ENCODE assay signal across 8 mouse cellular contexts in the genomic region with DNA sequence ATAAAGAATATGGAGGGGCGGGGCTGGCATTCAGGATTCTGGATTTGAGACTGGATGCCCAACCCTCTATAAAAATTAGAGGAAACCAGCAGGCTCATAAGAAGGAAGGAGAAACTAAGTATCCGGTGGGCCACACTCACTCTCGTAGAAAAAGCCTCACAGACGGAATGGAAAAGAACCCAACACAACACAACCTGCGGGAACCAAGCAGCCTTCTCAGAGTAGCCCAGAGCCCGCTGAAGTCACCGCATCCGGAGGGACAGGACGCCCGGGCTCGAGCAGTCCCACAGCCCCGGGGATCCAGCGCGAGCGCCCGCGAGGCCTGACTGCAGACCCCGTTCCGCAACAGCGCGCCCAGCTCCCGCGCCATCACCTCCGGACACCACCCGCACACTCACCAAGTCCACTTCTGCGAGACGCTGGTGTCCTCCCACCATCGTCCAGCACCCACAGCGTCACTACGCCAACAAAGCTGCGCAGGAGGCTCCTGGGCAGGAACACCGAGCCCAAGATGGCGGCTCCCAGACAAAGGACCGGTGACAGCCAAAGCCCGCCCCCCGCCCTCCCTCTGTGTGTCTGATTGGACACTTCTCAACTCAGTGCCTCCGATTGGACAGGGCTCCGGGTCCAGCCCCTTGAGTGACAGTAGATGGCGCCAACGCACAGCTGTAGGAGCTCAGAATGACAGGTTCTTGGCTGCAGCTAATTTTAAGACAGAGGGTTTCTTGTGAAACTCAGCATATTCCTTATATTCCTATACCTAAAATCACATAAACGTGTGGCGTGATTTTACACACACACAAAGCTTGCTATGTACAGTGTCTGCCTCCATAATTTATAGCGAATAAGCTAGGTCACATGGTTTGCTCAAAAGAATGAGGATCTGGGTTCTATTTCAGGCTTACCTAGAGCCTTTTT. TPM values are rescaled to one million over a fixed set of nuclear protein-coding genes. Genes with fewer than 3 reads are reported as not detected.
DNase-seq lines count a peak whose midpoint lies in the region; ATAC-seq lines count a peak whose summit lies in the region.

Gene Zfp68 (minus strand): TSS at position 551 of the 918 bp plus-strand sequence.

- peak within 1 kb of the TSS; percentile 67 for H3K4me3 ChIP-seq in hindbrain, embryonic 16.5 days (ENCODE audit: low read length)
- H3K4me3 ChIP-seq in macrophage (ENCODE audit: inconsistent target) = peak within 1 kb of the TSS; percentile 59

- DNase-seq in WW6 (ENCODE audit: low read depth, low spot score) = peak; percentile 89
- DNase-seq in cerebellum, postnatal 4 days (ENCODE audit: low spot score in 2 of 2) = peak; percentile 77 to 93
- DNase-seq in gastrocnemius, adult 18-20 months (ENCODE audit: low spot score) = peak; percentile 94
- peak; percentile 89 to 93 for DNase-seq in left cerebral cortex, adult 18-20 months (ENCODE audit: low spot score in 2 of 2)
- peak; percentile 96 for DNase-seq in right cerebral cortex, adult 18-20 months
- DNase-seq in urinary bladder, postnatal 10 days (ENCODE audit: low spot score) = peak; percentile 75

- peaks cover 14% of the 10 kb centered on the region for H3K9me3 ChIP-seq in hindbrain, embryonic 16.5 days (ENCODE audit: control insufficient read depth, low read length)

- peak within 1 kb of the TSS; percentile 60 for H3K4me2 ChIP-seq in hindbrain, embryonic 16.5 days (ENCODE audit: low read length)

- H3K9ac ChIP-seq in hindbrain, embryonic 16.5 days (ENCODE audit: low read depth, low read length) = peak within 1 kb of the TSS; percentile 95

- H3K27ac ChIP-seq in hindbrain, embryonic 16.5 days (ENCODE audit: low read depth, low read length) = peak within 1 kb of the TSS; percentile 98
- H3K27ac ChIP-seq in macrophage = peak within 1 kb of the TSS; percentile 45

- peaks cover 18% of the 10 kb centered on the region for H3K4me1 ChIP-seq in hindbrain, embryonic 16.5 days (ENCODE audit: control insufficient read depth, insufficient read depth, low read depth, low read length)

- peaks cover 32% of the 10 kb centered on the region for H3K36me3 ChIP-seq in hindbrain, embryonic 16.5 days (ENCODE audit: control insufficient read depth, insufficient read depth, low read length)
- H3K36me3 ChIP-seq in macrophage (ENCODE audit: inconsistent target) = peaks cover 28% of the 10 kb centered on the region

- peak; percentile 97 for ATAC-seq in hindbrain, embryonic 16.5 days

- H3K27me3 ChIP-seq in hindbrain, embryonic 16.5 days (replicated peaks; ENCODE audit: control insufficient read depth, insufficient read depth, low read length) = no peaks in the 10 kb centered on the region

- under 1% methylated on average over 39 of the region's 43 CpGs for WGBS in hindbrain, embryonic 16.5 days
- 0% methylated on average over 29 of the region's 43 CpGs for WGBS in macrophage (ENCODE audit: missing documents)

- peaks cover 60% of the 10 kb centered on the region for H3K79me2 ChIP-seq in macrophage (ENCODE audit: inconsistent target)

RNA-seq across cellular contexts. Expression of gene Zfp68, which starts in this region (rescaled TPM):
- 10 to 100 TPM; 14.6 to 15.5 TPM for total RNA-seq in gastrocnemius, adult 18-20 months (2021)
- 65.2 and 69.4 TPM in 2 replicates for polyA plus RNA-seq in hindbrain, embryonic 16.5 days (2015; fragmentation: Nextera tagmentation; extraction: Ambion mirVana)
- 10 to 100 TPM; 31.2 to 33.8 TPM for total RNA-seq in left cerebral cortex, adult 18-20 months (2021)
- 10 to 100 TPM; 11.8 to 51.0 (median 25.9) TPM for total RNA-seq in macrophage (2018; cell fraction: chromatin; rRNA removed)
- 10 to 100 TPM in 25 of 26 experiments, 1 to 10 TPM in 1; 9.1 to 22.2 (median 17.6) TPM for total RNA-seq in macrophage (2018; cell fraction: cytosol; rRNA removed)
- 10 to 100 TPM; 10.2 to 42.5 (median 21.2) TPM for total RNA-seq in macrophage (2018; cell fraction: nucleus; rRNA removed)
- polyA plus RNA-seq in macrophage (2018) = 13.6 to 26.8 TPM (median 19.3 TPM) in 3 replicates

Comparison
In these comparisons a context has a peak if more than half of its experiments do, and no peak if none do; other contexts are left out.
1. Peak in every context shown above with its lines: DNase-seq, ATAC-seq, H3K4me3 ChIP-seq and H3K27ac ChIP-seq.